Mouse (Mus musculus): ENCODE data around the gene Gm30083. TPM values are rescaled to one million over a fixed set of nuclear protein-coding genes. Genes with fewer than 3 reads are reported as not detected.

Gene Gm30083
- total and polyA plus RNA-seq, 2 experiments from 2014 or later, result not detected

DNA sequence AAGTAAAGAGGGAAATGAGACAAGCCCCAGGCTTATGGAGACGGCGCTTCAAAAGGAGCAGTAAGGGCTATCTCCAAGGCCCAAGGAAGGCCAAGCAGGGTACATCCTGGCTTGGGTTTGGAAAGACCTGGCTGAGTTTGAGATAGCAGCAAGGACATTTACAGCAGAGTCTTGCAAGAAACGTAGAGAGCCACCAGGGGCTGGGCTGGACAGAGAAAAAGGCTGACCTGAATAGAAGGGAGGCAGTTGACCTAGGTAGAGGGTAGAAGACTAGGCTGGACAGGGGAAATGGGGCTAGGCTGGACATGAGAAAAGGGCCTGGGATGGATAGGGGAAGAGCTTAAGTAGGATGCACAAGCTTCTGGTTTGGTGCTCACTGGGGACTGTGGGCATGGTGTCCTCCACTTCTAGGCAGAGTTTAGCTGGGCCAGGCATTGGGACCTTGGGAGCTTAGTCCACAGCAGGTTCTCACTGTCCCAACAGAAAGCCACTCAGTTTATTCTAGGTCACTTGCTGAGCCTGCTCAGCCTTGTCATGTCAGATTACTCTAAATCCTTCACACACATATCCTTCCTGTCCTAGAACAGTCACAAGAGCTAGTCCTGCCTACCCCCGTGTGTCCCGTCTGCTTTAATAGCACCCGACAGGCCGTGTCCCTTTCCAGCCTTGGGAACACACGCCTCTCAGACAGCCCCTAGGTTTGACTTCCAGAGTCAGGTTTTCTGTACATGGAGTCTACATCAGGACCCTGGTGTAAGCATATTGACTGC is 19.0 kb upstream of the Gm30083 start:
- DNase-seq (ENCODE audit: low spot score), result no peak
- Histone ChIP-seq H3K9me3 (replicated peaks; ENCODE audit: control insufficient read depth, low read length) (no peaks in the 10 kb centered on the region), H3K4me3 (ENCODE audit: low read depth, low read length) (no peak overlapping the region), H3K27me3 (ENCODE audit: control insufficient read depth, insufficient read depth, low read length) (no peaks in the 10 kb centered on the region), H3K36me3 (replicated peaks; ENCODE audit: control insufficient read depth, insufficient read depth, low read length) (no peaks in the 10 kb centered on the region), H3K27ac (ENCODE audit: low read depth) (no peak overlapping the region), H3K9ac (replicated peaks; ENCODE audit: low read depth, low read length) (no peak overlapping the region), H3K4me1 (ENCODE audit: control insufficient read depth, insufficient read depth) (no peaks in the 10 kb centered on the region), H3K4me2 (ENCODE audit: low read depth, low read length) (no peak overlapping the region)
- no peak for ATAC-seq (ENCODE audit: insufficient read depth, low read depth)
- 82% methylated on average over 8 of the region's 8 CpGs for WGBS
- no peak for TF ChIP-seq CTCF (IDR thresholded peaks at IDR 0.05; ENCODE audit: low read depth)
- no peak for TF ChIP-seq EP300 (IDR thresholded peaks at IDR 0.05; ENCODE audit: low read depth)

DNA sequence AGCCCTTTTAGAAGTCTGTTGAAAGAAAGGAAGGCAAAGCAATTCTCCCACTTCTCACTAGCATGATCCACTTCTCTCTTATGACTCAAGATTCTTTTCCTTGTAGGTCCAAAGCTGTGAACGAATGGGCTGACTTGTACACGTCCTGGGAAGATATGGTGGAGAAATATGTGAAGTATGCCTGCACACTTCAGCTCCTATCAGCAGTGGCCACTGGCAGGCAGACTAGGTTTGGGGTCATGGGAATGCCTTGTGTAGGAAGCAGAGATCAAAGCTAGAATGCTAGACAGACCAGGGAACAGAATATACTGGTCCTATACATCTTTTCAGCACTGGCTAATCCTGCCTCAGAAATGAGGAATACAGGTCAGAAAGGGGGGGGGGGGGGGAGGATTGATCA is 11.7 kb upstream of the Gm30083 start:
- Histone ChIP-seq H3K4me2 (ENCODE audit: low read depth, low read length) (no peak overlapping the region), H3K9me3 (replicated peaks; ENCODE audit: control insufficient read depth, low read length) (peaks cover 11% of the 10 kb centered on the region), H3K27me3 (ENCODE audit: control insufficient read depth, insufficient read depth, low read length) (no peaks in the 10 kb centered on the region), H3K4me1 (ENCODE audit: control insufficient read depth, insufficient read depth) (peaks cover 5% of the 10 kb centered on the region), H3K9ac (replicated peaks; ENCODE audit: low read depth, low read length) (no peak overlapping the region), H3K27ac (ENCODE audit: low read depth) (no peak overlapping the region), H3K36me3 (replicated peaks; ENCODE audit: control insufficient read depth, insufficient read depth, low read length) (no peaks in the 10 kb centered on the region), H3K4me3 (ENCODE audit: low read depth, low read length) (no peak overlapping the region)
- TF ChIP-seq EP300 (IDR thresholded peaks at IDR 0.05; ENCODE audit: low read depth) (no peak), CTCF (IDR thresholded peaks at IDR 0.05; ENCODE audit: low read depth) (no peak)
- peak; percentile 85 for ATAC-seq (ENCODE audit: insufficient read depth, low read depth)
- peak; percentile 51 for DNase-seq (ENCODE audit: low spot score)
- 5% methylated on average over 2 of the region's 2 CpGs for WGBS

DNA sequence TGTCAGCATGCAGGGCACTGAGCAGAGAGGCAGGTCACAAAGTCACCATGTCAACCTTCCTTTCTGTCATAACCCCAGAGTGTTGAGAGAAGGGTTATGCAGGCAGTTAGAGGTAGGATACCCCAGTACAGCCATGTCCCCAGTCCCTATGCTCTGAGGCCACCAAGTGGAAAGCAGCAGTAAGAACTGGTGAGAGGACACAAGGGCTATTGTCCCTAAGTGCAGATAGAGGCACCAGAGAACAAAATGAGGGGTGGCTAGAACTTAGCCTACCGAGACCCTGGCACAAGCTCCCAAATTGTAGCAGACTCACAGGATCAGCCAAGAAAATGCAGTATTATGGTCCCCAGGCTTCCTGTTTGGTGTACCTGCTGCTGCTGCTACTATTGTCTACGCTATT is 2.0 kb upstream of the Gm30083 start:
- no peaks in the 10 kb centered on the region for H3K9me3 ChIP-seq (replicated peaks; ENCODE audit: control insufficient read depth, low read length)
- H3K27ac ChIP-seq (ENCODE audit: low read depth), result no peak overlapping the region
- ATAC-seq (ENCODE audit: insufficient read depth, low read depth), result no peak
- TF ChIP-seq CTCF (IDR thresholded peaks at IDR 0.05; ENCODE audit: low read depth) (no peak), EP300 (IDR thresholded peaks at IDR 0.05; ENCODE audit: low read depth) (no peak)
- H3K27me3 ChIP-seq (ENCODE audit: control insufficient read depth, insufficient read depth, low read length), result no peaks in the 10 kb centered on the region
- no peaks in the 10 kb centered on the region for H3K4me1 ChIP-seq (ENCODE audit: control insufficient read depth, insufficient read depth)
- H3K4me2 ChIP-seq (ENCODE audit: low read depth, low read length), result no peak overlapping the region
- WGBS, result 81% methylated on average over 2 of the region's 2 CpGs
- H3K4me3 ChIP-seq (ENCODE audit: low read depth, low read length), result no peak overlapping the region
- H3K9ac ChIP-seq (replicated peaks; ENCODE audit: low read depth, low read length), result no peak overlapping the region
- H3K36me3 ChIP-seq (replicated peaks; ENCODE audit: control insufficient read depth, insufficient read depth, low read length), result no peaks in the 10 kb centered on the region
- no peak for DNase-seq (ENCODE audit: low spot score)

DNA sequence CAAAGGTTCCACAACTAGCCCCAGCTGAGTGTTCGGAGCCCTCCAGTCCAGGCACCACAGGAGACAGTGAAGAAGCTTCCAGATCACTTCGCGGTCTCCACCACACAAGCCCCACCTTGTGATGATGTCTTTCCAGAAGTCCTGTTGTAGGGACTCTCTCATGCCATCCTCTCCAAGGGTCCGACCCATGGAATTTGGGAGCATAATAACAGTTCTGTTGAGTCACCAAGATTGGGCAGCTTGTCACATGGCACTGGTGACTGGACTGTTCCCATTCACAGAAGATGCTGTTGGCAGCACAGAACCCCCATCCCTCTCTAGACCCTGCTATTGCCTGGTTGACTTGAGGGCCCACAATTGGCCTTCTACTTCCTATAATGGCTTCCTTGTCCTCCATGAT is 1.4 kb upstream of the Gm30083 start, which contains the start of gene Gm5460:
Gene Gm5460 (plus strand): TSS at position 378 of the 400 bp plus-strand sequence.
- WGBS, result 95% methylated on average over 4 of the region's 4 CpGs
- no peak for ATAC-seq (ENCODE audit: insufficient read depth, low read depth)
- no peak for DNase-seq (ENCODE audit: low spot score)
- TF ChIP-seq EP300 (IDR thresholded peaks at IDR 0.05; ENCODE audit: low read depth) (no peak), CTCF (IDR thresholded peaks at IDR 0.05; ENCODE audit: low read depth) (no peak)
- Histone ChIP-seq H3K27me3 (ENCODE audit: control insufficient read depth, insufficient read depth, low read length) (no peaks in the 10 kb centered on the region), H3K9ac (replicated peaks; ENCODE audit: low read depth, low read length) (no peak within 1 kb of the TSS), H3K27ac (ENCODE audit: low read depth) (no peak within 1 kb of the TSS), H3K4me2 (ENCODE audit: low read depth, low read length) (no peak within 1 kb of the TSS), H3K36me3 (replicated peaks; ENCODE audit: control insufficient read depth, insufficient read depth, low read length) (no peaks in the 10 kb centered on the region), H3K4me1 (ENCODE audit: control insufficient read depth, insufficient read depth) (no peaks in the 10 kb centered on the region), H3K4me3 (ENCODE audit: low read depth, low read length) (no peak within 1 kb of the TSS), H3K9me3 (replicated peaks; ENCODE audit: control insufficient read depth, low read length) (no peaks in the 10 kb centered on the region)

DNA sequence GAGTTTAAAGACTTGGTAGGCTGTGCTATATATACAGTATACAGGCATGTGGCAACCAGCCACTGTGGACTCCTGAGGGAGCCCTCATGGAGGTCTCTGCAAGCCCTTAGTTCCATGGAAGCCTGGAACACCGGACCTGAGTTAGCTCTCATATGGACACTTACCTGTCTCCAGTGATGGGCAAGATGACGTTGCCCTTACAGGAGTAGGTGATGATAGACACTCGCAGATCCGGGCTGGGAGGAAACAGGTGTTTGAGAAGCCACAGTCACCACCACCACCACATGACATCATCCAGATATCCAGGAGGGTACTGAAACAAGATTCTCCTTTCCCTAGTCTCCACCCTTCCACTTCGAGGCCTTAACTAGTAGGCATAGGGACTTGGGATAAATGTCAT is 12.6 kb downstream of the Gm30083 start:
- Histone ChIP-seq H3K9me3 (replicated peaks; ENCODE audit: control insufficient read depth, low read length) (no peaks in the 10 kb centered on the region), H3K36me3 (replicated peaks; ENCODE audit: control insufficient read depth, insufficient read depth, low read length) (no peaks in the 10 kb centered on the region), H3K27me3 (ENCODE audit: control insufficient read depth, insufficient read depth, low read length) (no peaks in the 10 kb centered on the region), H3K4me2 (ENCODE audit: low read depth, low read length) (no peak overlapping the region), H3K27ac (ENCODE audit: low read depth) (no peak overlapping the region), H3K9ac (replicated peaks; ENCODE audit: low read depth, low read length) (no peak overlapping the region), H3K4me1 (ENCODE audit: control insufficient read depth, insufficient read depth) (no peaks in the 10 kb centered on the region), H3K4me3 (ENCODE audit: low read depth, low read length) (no peak overlapping the region)
- no peak for ATAC-seq (ENCODE audit: insufficient read depth, low read depth)
- no peak for DNase-seq (ENCODE audit: low spot score)
- WGBS, result 69% methylated on average over 5 of the region's 5 CpGs
- TF ChIP-seq EP300 (IDR thresholded peaks at IDR 0.05; ENCODE audit: low read depth), result no peak
- no peak for TF ChIP-seq CTCF (IDR thresholded peaks at IDR 0.05; ENCODE audit: low read depth)

DNA sequence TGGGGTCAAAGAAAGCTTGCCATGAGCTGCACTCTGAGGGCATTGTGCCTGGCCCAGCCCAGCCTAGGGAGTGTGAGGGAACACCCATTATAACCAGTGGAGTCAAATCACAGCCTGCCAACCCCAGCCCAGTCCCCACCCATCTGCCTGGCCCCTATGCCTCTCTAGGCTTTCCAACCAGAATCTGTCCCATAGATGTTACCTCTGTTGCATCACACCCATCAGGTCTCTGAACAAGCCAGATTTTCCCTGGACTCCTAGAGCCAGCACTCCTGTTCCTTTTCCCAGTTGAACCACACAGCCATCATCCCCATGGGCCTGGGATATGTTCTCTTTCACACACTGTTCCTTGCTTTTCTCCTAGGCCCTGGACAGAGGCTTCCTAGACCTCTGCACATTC is 13.5 kb downstream of the Gm30083 start:
- no peak overlapping the region for H3K4me2 ChIP-seq (ENCODE audit: low read depth, low read length)
- no peaks in the 10 kb centered on the region for H3K27me3 ChIP-seq (ENCODE audit: control insufficient read depth, insufficient read depth, low read length)
- no peaks in the 10 kb centered on the region for H3K4me1 ChIP-seq (ENCODE audit: control insufficient read depth, insufficient read depth)
- TF ChIP-seq CTCF (IDR thresholded peaks at IDR 0.05; ENCODE audit: low read depth) (no peak), EP300 (IDR thresholded peaks at IDR 0.05; ENCODE audit: low read depth) (no peak)
- no peak for ATAC-seq (ENCODE audit: insufficient read depth, low read depth)
- DNase-seq (ENCODE audit: low spot score), result no peak
- H3K9me3 ChIP-seq (replicated peaks; ENCODE audit: control insufficient read depth, low read length), result no peaks in the 10 kb centered on the region
- no peaks in the 10 kb centered on the region for H3K36me3 ChIP-seq (replicated peaks; ENCODE audit: control insufficient read depth, insufficient read depth, low read length)
- H3K4me3 ChIP-seq (ENCODE audit: low read depth, low read length), result no peak overlapping the region
- H3K9ac ChIP-seq (replicated peaks; ENCODE audit: low read depth, low read length), result no peak overlapping the region
- H3K27ac ChIP-seq (ENCODE audit: low read depth), result no peak overlapping the region
